Mouse (Mus musculus): ENCODE data around the gene Nradd. TPM values are rescaled to one million over a fixed set of nuclear protein-coding genes. Genes with fewer than 3 reads are reported as not detected.

Nradd gene
- polyA plus RNA-seq, 1 experiment from 2014 or later = 12.2 TPM

DNA sequence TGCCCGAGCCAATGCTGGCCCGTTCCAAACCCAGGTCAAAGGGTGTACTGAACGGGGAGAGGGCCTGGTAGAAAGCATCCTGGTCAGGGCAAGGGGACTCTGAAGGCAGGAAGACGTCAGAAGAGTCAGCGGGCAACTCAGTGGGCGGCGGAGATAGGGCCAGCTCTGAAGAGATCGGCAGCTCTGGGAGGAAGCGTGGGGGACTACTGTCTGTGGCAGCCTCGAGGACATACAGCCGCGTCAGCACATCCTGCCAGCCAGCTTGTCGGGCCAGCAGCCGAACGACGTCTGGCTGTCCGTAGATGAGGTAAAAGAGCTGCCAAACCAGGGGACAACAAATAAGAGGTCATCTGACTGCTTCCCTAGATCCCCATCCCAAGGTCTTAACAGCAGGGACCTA lies 9.6 kb upstream of the Nradd start:
- H3K4me3 ChIP-seq (ENCODE audit: control insufficient read depth in 1 of 2, insufficient read depth in 1 of 2, low read depth in 1 of 2, low read length in 2 of 2) = no peak overlapping the region
- ATAC-seq (ENCODE audit: insufficient number of reproducible peaks, insufficient read depth, low FRiP score, low read depth) = no peak
- no peak overlapping the region for H3K4me2 ChIP-seq (ENCODE audit: low read length)
- H3K9ac ChIP-seq (ENCODE audit: low read length) = no peak overlapping the region
- peaks cover 14% of the 10 kb centered on the region; the same call in 1 of the 2 replicates for H3K27me3 ChIP-seq (ENCODE audit: control insufficient read depth, insufficient read depth, low read length)
- H3K36me3 ChIP-seq (ENCODE audit: control insufficient read depth, insufficient read depth, low read length) = peaks cover 28% of the 10 kb centered on the region
- H3K9me3 ChIP-seq (ENCODE audit: control insufficient read depth, low read length) = no peaks in the 10 kb centered on the region
- 67% methylated on average over 17 of the region's 17 CpGs for WGBS
- H3K27ac ChIP-seq (replicated peaks in 1 of 2; ENCODE audit: control insufficient read depth in 1 of 2, insufficient read depth in 1 of 2, low read depth in 2 of 2, low read length in 2 of 2) = no peak overlapping the region
- peaks cover 2 to 6% of the 10 kb centered on the region in 2 experiments; a peak in 2 of 4 replicates for H3K4me1 ChIP-seq (ENCODE audit: control insufficient read depth in 2 of 2, insufficient read depth in 2 of 2, low read length in 2 of 2)

DNA sequence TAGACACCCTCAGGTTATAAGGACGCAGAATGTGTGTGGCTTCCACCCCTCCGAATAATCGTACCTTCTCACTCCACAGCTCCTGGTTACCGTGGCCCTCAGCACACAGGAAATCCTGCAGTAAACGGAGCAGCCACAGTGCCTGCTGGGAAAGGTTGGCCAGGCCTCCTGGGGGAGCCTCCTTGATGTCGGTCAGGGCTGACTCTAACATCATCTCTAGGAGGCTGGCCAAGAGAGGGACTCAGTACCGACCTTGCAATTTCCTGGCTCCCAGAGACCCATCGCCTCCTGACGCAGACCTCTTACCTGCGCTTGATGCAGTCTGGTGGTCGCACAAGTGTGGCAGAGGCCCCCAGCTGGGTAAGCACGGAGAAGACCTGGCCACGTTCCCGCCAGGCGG lies 8.4 kb upstream of the Nradd start:
- Histone ChIP-seq H3K4me1 (ENCODE audit: control insufficient read depth in 2 of 2, insufficient read depth in 2 of 2, low read length in 2 of 2) (peaks cover 2 to 6% of the 10 kb centered on the region in 2 experiments; a peak in 2 of 4 replicates), H3K9ac (ENCODE audit: low read length) (no peak overlapping the region), H3K36me3 (ENCODE audit: control insufficient read depth, insufficient read depth, low read length) (peaks cover 36% of the 10 kb centered on the region), H3K27me3 (ENCODE audit: control insufficient read depth, insufficient read depth, low read length) (peaks cover 14% of the 10 kb centered on the region; the same call in 1 of the 2 replicates), H3K9me3 (ENCODE audit: control insufficient read depth, low read length) (no peaks in the 10 kb centered on the region), H3K4me2 (ENCODE audit: low read length) (no peak overlapping the region), H3K4me3 (ENCODE audit: control insufficient read depth in 1 of 2, insufficient read depth in 1 of 2, low read depth in 1 of 2, low read length in 2 of 2) (no peak overlapping the region), H3K27ac (replicated peaks in 1 of 2; ENCODE audit: control insufficient read depth in 1 of 2, insufficient read depth in 1 of 2, low read depth in 2 of 2, low read length in 2 of 2) (no peak overlapping the region)
- no peak for ATAC-seq (ENCODE audit: insufficient number of reproducible peaks, insufficient read depth, low FRiP score, low read depth)
- 83% methylated on average over 15 of the region's 15 CpGs for WGBS

GRCm38 (mm10) chr9:110631651-110632275 lies 7.5 kb upstream of the Nradd start:
- no peaks in the 10 kb centered on the region for H3K9me3 ChIP-seq (ENCODE audit: control insufficient read depth, low read length)
- H3K9ac ChIP-seq (ENCODE audit: low read length) = peak overlapping the region; percentile 34; the same call in 1 of the 2 replicates
- H3K4me1 ChIP-seq (ENCODE audit: control insufficient read depth in 2 of 2, insufficient read depth in 2 of 2, low read length in 2 of 2) = peaks cover 2 to 6% of the 10 kb centered on the region in 2 experiments; a peak in 2 of 4 replicates
- peaks cover 14% of the 10 kb centered on the region; the same call in 1 of the 2 replicates for H3K27me3 ChIP-seq (ENCODE audit: control insufficient read depth, insufficient read depth, low read length)
- H3K4me3 ChIP-seq (ENCODE audit: control insufficient read depth in 1 of 2, insufficient read depth in 1 of 2, low read depth in 1 of 2, low read length in 2 of 2) = peak overlapping the region; percentile 17 to 19
- no peak; the same call in 1 of the 2 replicates for ATAC-seq (ENCODE audit: insufficient number of reproducible peaks, insufficient read depth, low FRiP score, low read depth)
- peaks cover 39% of the 10 kb centered on the region for H3K36me3 ChIP-seq (ENCODE audit: control insufficient read depth, insufficient read depth, low read length)
- H3K27ac ChIP-seq (replicated peaks in 1 of 2; ENCODE audit: control insufficient read depth in 1 of 2, insufficient read depth in 1 of 2, low read depth in 2 of 2, low read length in 2 of 2) = no peak overlapping the region
- peak overlapping the region; percentile 57 for H3K4me2 ChIP-seq (ENCODE audit: low read length)
- WGBS = 26% methylated on average over 30 of the region's 30 CpGs

GRCm38 (mm10) chr9:110631191-110631590 lies 6.9 kb upstream of the Nradd start:
- Histone ChIP-seq H3K4me2 (ENCODE audit: low read length) (peak overlapping the region; percentile 57), H3K9me3 (ENCODE audit: control insufficient read depth, low read length) (no peaks in the 10 kb centered on the region), H3K27me3 (ENCODE audit: control insufficient read depth, insufficient read depth, low read length) (peaks cover 14% of the 10 kb centered on the region; the same call in 1 of the 2 replicates), H3K27ac (replicated peaks in 1 of 2; ENCODE audit: control insufficient read depth in 1 of 2, insufficient read depth in 1 of 2, low read depth in 2 of 2, low read length in 2 of 2) (no peak overlapping the region), H3K36me3 (ENCODE audit: control insufficient read depth, insufficient read depth, low read length) (peaks cover 39% of the 10 kb centered on the region), H3K9ac (ENCODE audit: low read length) (no peak overlapping the region), H3K4me3 (ENCODE audit: control insufficient read depth in 1 of 2, insufficient read depth in 1 of 2, low read depth in 1 of 2, low read length in 2 of 2) (peak overlapping the region in 1 of 2 experiments; percentile 17; a peak in 3 of 4 replicates), H3K4me1 (ENCODE audit: control insufficient read depth in 2 of 2, insufficient read depth in 2 of 2, low read length in 2 of 2) (peaks cover 2 to 6% of the 10 kb centered on the region in 2 experiments; a peak in 2 of 4 replicates)
- no peak for ATAC-seq (ENCODE audit: insufficient number of reproducible peaks, insufficient read depth, low FRiP score, low read depth)
- WGBS = 28% methylated on average over 10 of the region's 10 CpGs

DNA sequence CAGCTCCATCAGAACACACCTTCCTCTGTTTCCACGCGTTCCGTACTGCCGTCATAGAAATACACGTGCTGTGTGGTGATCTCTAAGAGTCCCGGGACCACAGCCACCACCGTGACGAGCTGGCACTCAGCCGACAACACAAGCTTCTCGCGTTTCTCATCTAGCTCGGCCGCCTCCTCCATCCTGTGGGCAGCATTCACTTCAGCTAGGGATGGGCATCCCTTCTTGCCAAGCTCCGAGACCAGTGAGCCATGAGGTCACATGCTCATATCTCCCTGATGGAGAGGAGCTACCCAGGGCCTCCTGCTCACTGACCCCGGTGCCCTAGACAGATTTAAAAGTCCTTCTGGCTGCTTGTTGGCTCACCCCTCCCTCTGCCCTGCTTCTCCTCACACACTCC lies 5.9 kb upstream of the Nradd start:
- Histone ChIP-seq H3K27me3 (ENCODE audit: control insufficient read depth, insufficient read depth, low read length) (0 out of 2 replicates have a peak, but pooled peaks cover 12% of the 10 kb centered on the region), H3K36me3 (ENCODE audit: control insufficient read depth, insufficient read depth, low read length) (peaks cover 39% of the 10 kb centered on the region), H3K9me3 (ENCODE audit: control insufficient read depth, low read length) (no peaks in the 10 kb centered on the region), H3K4me3 (ENCODE audit: control insufficient read depth in 1 of 2, insufficient read depth in 1 of 2, low read depth in 1 of 2, low read length in 2 of 2) (no peak overlapping the region), H3K9ac (ENCODE audit: low read length) (no peak overlapping the region), H3K4me1 (ENCODE audit: control insufficient read depth in 2 of 2, insufficient read depth in 2 of 2, low read length in 2 of 2) (peaks cover 2 to 9% of the 10 kb centered on the region in 2 experiments; a peak in 2 of 4 replicates), H3K4me2 (ENCODE audit: low read length) (no peak overlapping the region), H3K27ac (replicated peaks in 1 of 2; ENCODE audit: control insufficient read depth in 1 of 2, insufficient read depth in 1 of 2, low read depth in 2 of 2, low read length in 2 of 2) (no peak overlapping the region)
- 82% methylated on average over 15 of the region's 15 CpGs for WGBS
- no peak for ATAC-seq (ENCODE audit: insufficient number of reproducible peaks, insufficient read depth, low FRiP score, low read depth)

- WGBS = 67% methylated on average over 11 of the region's 11 CpGs
- no peaks in the 10 kb centered on the region for H3K9me3 ChIP-seq (ENCODE audit: control insufficient read depth, low read length)
- H3K9ac ChIP-seq (ENCODE audit: low read length) = peak overlapping the region; percentile 85
- peaks cover 0 to 10% of the 10 kb centered on the region in 2 experiments; a peak in 3 of 4 replicates for H3K4me1 ChIP-seq (ENCODE audit: control insufficient read depth in 2 of 2, insufficient read depth in 2 of 2, low read length in 2 of 2)
- peak overlapping the region in 1 of 2 experiments; percentile 91; a peak in 1 of 4 replicates for H3K27ac ChIP-seq (replicated peaks in 1 of 2; ENCODE audit: control insufficient read depth in 1 of 2, insufficient read depth in 1 of 2, low read depth in 2 of 2, low read length in 2 of 2)
- H3K4me2 ChIP-seq (ENCODE audit: low read length) = peak overlapping the region; percentile 99
- 0 out of 2 replicates have a peak, but pooled peaks cover 3% of the 10 kb centered on the region for H3K27me3 ChIP-seq (ENCODE audit: control insufficient read depth, insufficient read depth, low read length)
- peaks cover 34% of the 10 kb centered on the region for H3K36me3 ChIP-seq (ENCODE audit: control insufficient read depth, insufficient read depth, low read length)
- peak overlapping the region; percentile 60 to 62 for H3K4me3 ChIP-seq (ENCODE audit: control insufficient read depth in 1 of 2, insufficient read depth in 1 of 2, low read depth in 1 of 2, low read length in 2 of 2)
- no peak for ATAC-seq (ENCODE audit: insufficient number of reproducible peaks, insufficient read depth, low FRiP score, low read depth)
Observed at GRCm38 (mm10) chr9:110625350-110625908, 1.2 kb upstream of the Nradd start.

DNA sequence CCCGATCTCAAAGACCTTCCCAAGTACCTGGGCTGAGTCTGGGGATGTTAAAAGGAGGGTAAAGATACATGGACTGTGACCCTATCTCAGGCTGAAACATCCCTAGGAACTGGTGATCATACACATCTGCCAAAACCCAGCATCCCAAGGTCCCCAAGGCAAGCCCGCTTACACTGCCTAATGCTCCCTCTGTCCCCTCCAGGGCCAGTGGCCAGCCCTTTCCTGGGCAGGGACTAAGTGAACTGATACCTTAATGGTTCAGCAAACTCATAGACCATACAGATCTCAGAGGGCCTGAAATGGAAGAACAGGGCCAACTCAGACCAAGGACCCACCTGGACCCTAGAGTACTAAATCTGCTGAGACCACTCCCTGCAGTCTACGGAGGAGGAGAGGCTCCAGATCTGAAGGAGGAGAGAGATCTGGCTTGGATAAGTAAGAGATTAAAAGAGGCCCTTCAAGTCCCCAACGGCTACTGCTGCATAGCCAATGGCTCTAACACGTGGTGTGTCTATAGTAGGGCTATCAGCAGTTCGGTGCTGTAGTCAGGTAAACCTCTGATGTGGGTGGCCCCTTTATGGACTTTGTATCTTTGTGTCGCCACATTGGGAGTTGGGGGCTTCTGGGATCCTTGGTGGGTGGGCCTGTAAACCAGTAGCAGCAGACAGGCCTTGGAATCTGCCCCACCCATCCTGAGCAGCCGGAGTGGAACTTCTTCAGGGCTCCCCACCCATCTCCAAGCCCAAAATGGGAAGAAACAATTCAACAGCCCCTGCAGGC lies 646 bp downstream of the Nradd start:
- Histone ChIP-seq H3K9me3 (ENCODE audit: control insufficient read depth, low read length) (no peaks in the 10 kb centered on the region), H3K9ac (ENCODE audit: low read length) (peak overlapping the region; percentile 85), H3K4me1 (ENCODE audit: control insufficient read depth in 2 of 2, insufficient read depth in 2 of 2, low read length in 2 of 2) (peaks cover 0 to 10% of the 10 kb centered on the region in 2 experiments; a peak in 3 of 4 replicates), H3K4me2 (ENCODE audit: low read length) (peak overlapping the region; percentile 99), H3K36me3 (ENCODE audit: control insufficient read depth, insufficient read depth, low read length) (peaks cover 48% of the 10 kb centered on the region), H3K4me3 (ENCODE audit: control insufficient read depth in 1 of 2, insufficient read depth in 1 of 2, low read depth in 1 of 2, low read length in 2 of 2) (peak overlapping the region; percentile 60 to 62), H3K27me3 (ENCODE audit: control insufficient read depth, insufficient read depth, low read length) (0 out of 2 replicates have a peak, but pooled peaks cover 3% of the 10 kb centered on the region), H3K27ac (replicated peaks in 1 of 2; ENCODE audit: control insufficient read depth in 1 of 2, insufficient read depth in 1 of 2, low read depth in 2 of 2, low read length in 2 of 2) (peak overlapping the region; percentile 42 to 91; a peak in 3 of 4 replicates)
- 44% methylated on average over 8 of the region's 8 CpGs for WGBS
- ATAC-seq (ENCODE audit: insufficient number of reproducible peaks, insufficient read depth, low FRiP score, low read depth) = no peak

Data from heart, embryonic 14.5 days (tissue).